Mouse (Mus musculus) left cerebral cortex, postnatal 4 days (tissue): Measurements from ENCODE around the gene Hyal1. TPM values are rescaled to one million over a fixed set of nuclear protein-coding genes. Genes with fewer than 3 reads are reported as not detected.

Experiments
- DNase-seq: peaks from one replicate; pipeline ENCODE4 v3.0.0-alpha.2; 2022
- intact Hi-C: fragments of 180-260 bp; cut with DNase I; formaldehyde crosslinking; loops from one replicate; pipeline ENCODE4 v1.15.1; 2025
- total RNA-seq, 2 experiments: library from RNA; stranded (reverse); gene quantifications; 2 replicates each; pipeline ENCODE4 v1.2.3; 2021

Gene Hyal1
- 1 to 10 TPM; 3.8 to 4.1 TPM for total RNA-seq

GRCm38 (mm10) chr9:107576357-107577107 is at the start of gene Hyal1:
TSS of gene Hyal1 (plus strand) at chr9:107576927.
- intact Hi-C loops = no loop called here
- peak; percentile 90 for DNase-seq

GRCm38 (mm10) chr9:107533791-107534407 is 42.8 kb upstream of the Hyal1 start, which contains the start of gene Tmem115:
TSS of gene Tmem115 (plus strand) at chr9:107533945.
- DNase-seq = peak; percentile 94
- intact Hi-C loops = no loop called here

- intact Hi-C loops = no loop called here
- no peak for DNase-seq
These were observed 42.1 kb upstream of the Hyal1 start for GRCm38 (mm10) chr9:107534408-107535202.

- DNase-seq = peak; percentile 59
- intact Hi-C loops = no loop called here
These were observed 38.5 kb upstream of the Hyal1 start for GRCm38 (mm10) chr9:107538231-107538630.

- intact Hi-C loops = no loop called here
- DNase-seq = no peak
These were observed 38.0 kb upstream of the Hyal1 start for GRCm38 (mm10) chr9:107538711-107539110.

- no peak for DNase-seq
- intact Hi-C loops = no loop called here
These were observed 36.8 kb upstream of the Hyal1 start for GRCm38 (mm10) chr9:107539940-107540339.

GRCm38 (mm10) chr9:107540420-107540819 is 36.3 kb upstream of the Hyal1 start:
- intact Hi-C loops = no loop called here
- no peak for DNase-seq

- no peak for DNase-seq
- intact Hi-C loops = no loop called here
These were observed 35.7 kb upstream of the Hyal1 start for GRCm38 (mm10) chr9:107541005-107541404.

GRCm38 (mm10) chr9:107541474-107542351 is 35.0 kb upstream of the Hyal1 start, which contains the start of the genes Cyb561d2 and Nprl2:
TSS of gene Cyb561d2 (minus strand) at chr9:107542193.
TSS of gene Nprl2 (plus strand) at chr9:107542226.
- intact Hi-C loops = no loop called here
- peak; percentile 96 for DNase-seq

- DNase-seq = no peak
These were observed 34.4 kb upstream of the Hyal1 start for GRCm38 (mm10) chr9:107542352-107542686.

GRCm38 (mm10) chr9:107542721-107543120 is 34.0 kb upstream of the Hyal1 start:
- intact Hi-C loops = no loop called here
- DNase-seq = no peak

More at GRCm38 (mm10) chr9:107542352-107542686, 34.4 kb upstream of the Hyal1 start:
- intact Hi-C loops = no loop called here

GRCm38 (mm10) chr9:107543299-107543698 is 33.4 kb upstream of the Hyal1 start:
- no peak for DNase-seq
- intact Hi-C loops = no loop called here

GRCm38 (mm10) chr9:107544196-107544700 is 32.5 kb upstream of the Hyal1 start:
- no peak for DNase-seq
- intact Hi-C loops = no loop called here

GRCm38 (mm10) chr9:107544729-107545128 is 32.0 kb upstream of the Hyal1 start:
- intact Hi-C loops = no loop called here
- DNase-seq = no peak

GRCm38 (mm10) chr9:107545199-107545598 is 31.5 kb upstream of the Hyal1 start:
- no peak for DNase-seq
- intact Hi-C loops = no loop called here

- DNase-seq = peak; percentile 78
- intact Hi-C loops = no loop called here
These were observed 31.1 kb upstream of the Hyal1 start for GRCm38 (mm10) chr9:107545602-107546001.

- peak; percentile 85 for DNase-seq
- intact Hi-C loops = no loop called here
These were observed 29.7 kb upstream of the Hyal1 start, which contains the start of gene Zmynd10 for GRCm38 (mm10) chr9:107547026-107547425. TSS of gene Zmynd10 (plus strand) at chr9:107547298.

GRCm38 (mm10) chr9:107547957-107548356 is 28.8 kb upstream of the Hyal1 start:
- no peak for DNase-seq
- intact Hi-C loops = no loop called here

- intact Hi-C loops = no loop called here
- no peak for DNase-seq
These were observed 27.9 kb upstream of the Hyal1 start for GRCm38 (mm10) chr9:107548820-107549219.
